Mouse (Mus musculus) activated CD4-positive, CD25-positive, alpha-beta regulatory T cell, adult 4 months (primary cell): ENCODE measurements around the gene Cdk2. TPM values are rescaled to one million over a fixed set of nuclear protein-coding genes. Genes with fewer than 3 reads are reported as not detected.

Experiments used
- ATAC-seq: one replicate; pipeline ENCODE4 v1.8.0; 2017
- polyA plus RNA-seq, 2 experiments: library from polyadenylated mRNA; unstranded; fragments of 100-300 nt; shearing (Covaris generic); gene quantifications; one replicate each; pipeline ENCODE4 v1.2.1; 2017

Gene Cdk2
- polyA plus RNA-seq, 2 experiments from 2014 or later, result 24.0 to 29.2 TPM

- no peak for ATAC-seq
Measured at GRCm38 (mm10) chr10:128702328-128703007, 2.4 kb downstream of the Cdk2 start.

DNA sequence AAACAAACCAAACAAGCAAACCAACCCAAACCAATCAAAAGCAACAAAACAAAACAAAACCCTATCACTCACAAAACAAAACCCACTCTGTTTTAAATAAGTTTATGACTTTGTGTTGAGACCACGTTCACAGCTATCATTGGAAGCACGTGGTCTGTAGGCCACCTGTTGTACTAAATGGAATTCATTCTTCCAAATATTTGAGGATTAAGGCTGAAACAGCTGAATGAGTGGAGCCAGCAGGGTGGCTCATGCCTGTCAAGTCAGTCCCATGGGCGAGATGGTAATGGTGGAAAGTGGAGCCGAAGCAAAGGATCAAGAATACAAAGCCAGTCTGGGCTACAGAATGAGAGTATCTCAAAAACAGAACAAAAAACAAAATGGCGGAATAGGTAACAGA, 4.1 kb downstream of the Cdk2 start:
- no peak for ATAC-seq

- no peak for ATAC-seq
Measured at GRCm38 (mm10) chr10:128699611-128700010, 5.2 kb downstream of the Cdk2 start.

DNA sequence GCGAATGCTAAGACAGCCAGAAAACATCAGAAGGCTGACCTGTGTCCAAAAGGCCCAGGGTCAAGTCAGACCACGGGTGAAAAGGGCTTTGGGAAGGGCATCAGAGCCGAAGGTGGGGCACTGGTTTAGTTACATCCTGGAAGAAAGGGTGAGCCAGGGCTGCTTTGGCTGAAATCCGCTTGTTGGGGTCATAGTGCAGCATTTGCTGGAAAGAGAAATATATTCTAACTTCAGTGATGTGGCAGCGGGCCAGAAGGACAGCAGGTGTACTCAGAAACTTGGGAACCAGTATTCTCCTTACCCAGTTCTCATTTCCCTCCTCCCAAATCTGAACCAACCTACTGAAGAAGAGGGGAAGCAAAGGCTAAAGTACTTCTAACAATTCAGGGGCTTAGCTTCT, 5.8 kb downstream of the Cdk2 start:
- ATAC-seq, result no peak

- ATAC-seq, result no peak
Measured at GRCm38 (mm10) chr10:128697072-128697725, 7.6 kb downstream of the Cdk2 start.

GRCm38 (mm10) chr10:128695992-128696807, 8.6 kb downstream of the Cdk2 start, which contains the start of gene Rab5b:
Rab5b (minus strand) TSS chr10:128696264.
- ATAC-seq, result peak; percentile 97

- no peak for ATAC-seq
Measured at GRCm38 (mm10) chr10:128695411-128695991, 9.3 kb downstream of the Cdk2 start.

DNA sequence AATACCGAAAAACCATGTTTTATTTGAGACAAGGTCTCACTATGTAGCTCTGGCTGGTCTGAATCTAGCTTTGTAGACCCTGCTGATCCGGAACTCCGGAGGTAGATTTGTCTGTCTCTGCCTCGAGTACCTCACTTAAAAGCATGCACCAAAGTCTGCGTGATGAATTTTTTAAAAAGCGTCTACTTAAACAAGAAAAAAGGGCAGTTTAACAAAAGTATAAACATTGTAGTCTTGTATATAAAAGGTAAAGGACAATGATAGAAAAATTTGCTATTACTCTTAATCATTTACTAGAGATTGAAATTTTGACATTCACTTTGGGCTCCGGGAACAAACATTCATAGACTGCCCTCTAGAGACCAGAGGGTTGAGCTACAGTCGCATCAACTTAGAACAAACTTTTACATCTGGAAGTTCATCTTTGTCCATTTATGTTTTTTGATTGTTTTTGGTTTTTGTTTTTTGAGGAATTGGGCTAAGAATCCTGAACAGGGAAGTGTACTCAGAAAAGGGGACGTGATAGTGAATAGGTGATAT, 30.3 kb downstream of the Cdk2 start:
- ATAC-seq, result peak; percentile 58

- peak; percentile 89 for ATAC-seq
Measured at GRCm38 (mm10) chr10:128673763-128674468, 30.9 kb downstream of the Cdk2 start, which contains the start of gene Suox. Suox (minus strand) TSS chr10:128674073.

GRCm38 (mm10) chr10:128671148-128671547, 33.7 kb downstream of the Cdk2 start:
- no peak for ATAC-seq

DNA sequence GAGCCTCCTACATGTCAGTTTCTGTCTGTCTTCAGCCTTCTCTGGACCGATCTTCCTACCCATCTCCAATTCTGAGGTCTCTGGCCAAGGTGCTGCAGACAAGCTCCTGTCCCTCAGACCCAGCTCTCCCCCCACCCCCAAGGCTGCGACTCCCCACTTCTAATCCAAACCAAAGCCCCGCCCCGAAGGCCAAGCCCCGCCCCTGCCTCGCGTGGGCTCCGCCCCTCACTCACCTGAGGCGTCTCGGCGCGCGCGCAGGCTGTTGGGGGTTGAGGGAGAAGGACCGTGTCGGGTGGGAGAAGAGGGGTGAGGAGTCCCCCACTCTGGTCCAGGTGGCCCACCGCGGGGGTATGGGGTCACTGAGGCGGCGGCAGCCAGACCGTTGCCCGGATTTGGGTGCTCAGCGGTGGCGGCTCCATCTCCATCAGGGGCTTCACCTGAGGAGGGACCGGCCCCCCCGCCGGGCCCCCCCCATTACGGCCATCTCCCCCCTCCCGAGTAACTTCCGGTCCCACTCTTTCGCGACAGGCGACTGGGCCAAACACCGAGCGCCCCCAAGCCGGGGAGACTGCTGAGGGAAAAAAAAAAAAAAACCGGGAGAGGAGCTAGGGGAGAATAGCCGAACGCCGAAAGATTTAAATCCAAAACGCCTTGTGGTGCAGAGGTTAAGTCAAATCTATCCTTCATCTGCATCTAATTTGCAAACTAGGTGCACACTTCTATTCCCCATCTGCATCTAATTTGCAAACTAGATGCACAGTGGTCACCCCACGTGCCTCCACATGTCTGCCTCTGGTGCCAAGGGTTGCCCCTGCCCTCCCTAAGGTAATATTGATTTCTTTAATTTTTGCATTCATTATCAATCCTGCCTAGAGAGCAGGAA, 35.8 kb downstream of the Cdk2 start:
- ATAC-seq, result no peak

GRCm38 (mm10) chr10:128665806-128666205, 39.0 kb downstream of the Cdk2 start:
- ATAC-seq, result no peak

DNA sequence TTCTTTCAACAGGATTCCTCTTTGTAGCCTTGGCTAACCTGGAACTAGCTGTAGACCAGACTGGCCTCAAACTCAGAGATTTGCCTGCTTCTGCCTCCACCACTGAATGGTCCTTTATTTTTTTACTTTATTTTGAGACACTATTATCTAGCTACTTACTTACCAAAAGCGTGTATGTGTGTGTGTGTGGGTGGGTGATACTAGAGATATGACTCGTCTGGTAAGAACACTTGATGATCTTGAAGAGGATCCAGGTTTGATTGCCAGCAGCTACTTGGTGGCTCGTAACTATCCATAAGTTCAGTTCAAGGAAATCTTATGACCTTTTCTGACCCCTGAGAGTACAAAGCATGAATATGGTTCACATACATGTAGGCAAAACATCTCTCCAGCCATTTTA, 39.5 kb downstream of the Cdk2 start:
- ATAC-seq, result no peak

DNA sequence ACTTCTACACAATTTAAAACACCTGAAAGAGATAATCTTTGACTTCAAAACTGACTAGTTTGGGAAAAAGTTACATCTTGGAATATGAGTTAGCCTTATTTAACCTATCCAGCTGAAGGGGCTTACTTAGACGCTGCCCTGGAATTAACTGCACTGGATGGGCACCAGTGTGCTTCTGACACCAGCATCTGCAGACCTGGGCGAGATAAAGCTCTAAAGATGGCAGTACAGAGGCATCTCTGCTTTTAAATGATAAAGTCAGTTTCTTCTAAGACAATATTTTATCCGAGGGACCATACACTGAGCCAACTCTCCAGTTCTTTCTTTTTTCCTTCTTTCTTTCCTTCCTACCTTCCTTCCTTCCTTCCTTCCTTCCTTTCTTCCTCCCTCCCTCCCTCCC, 40.0 kb downstream of the Cdk2 start:
- no peak for ATAC-seq

DNA sequence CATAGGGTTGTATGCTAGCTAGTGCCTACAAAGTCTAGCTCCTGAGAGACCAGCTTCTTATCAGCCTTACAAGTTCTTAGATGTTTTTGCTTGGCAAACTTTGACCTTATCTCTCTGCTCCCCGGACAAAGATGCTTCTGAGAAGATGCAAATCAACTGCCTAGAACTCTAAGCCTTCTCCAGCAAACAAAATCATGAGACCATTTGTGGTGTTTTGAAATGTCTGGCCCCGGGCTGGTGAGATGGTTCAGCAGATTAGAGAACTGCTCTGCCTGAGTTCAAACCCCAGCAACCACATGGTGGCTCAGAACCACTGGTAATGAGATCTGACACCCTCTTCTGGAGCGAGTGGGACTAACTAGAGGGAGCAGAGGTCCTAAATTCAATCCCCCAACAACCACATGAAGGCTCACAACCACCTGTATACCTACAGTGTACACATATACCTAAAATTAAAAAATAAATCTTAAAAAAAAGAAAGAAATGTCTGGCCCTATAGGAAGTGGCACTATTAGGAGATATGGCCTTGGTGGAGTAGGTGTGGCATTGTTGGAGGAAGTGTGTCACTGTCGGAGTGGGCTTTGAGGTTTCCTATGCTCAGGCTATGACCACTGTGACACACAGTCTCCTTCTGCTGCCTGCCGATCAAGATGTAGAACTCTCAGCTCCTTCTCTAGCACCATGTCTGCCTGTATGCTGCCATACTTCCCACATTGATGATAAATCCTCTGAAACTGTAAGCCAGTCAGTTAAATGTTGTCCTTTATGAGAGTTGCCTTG, 41.2 kb downstream of the Cdk2 start:
- peak; percentile 70 for ATAC-seq

- ATAC-seq, result no peak
Measured at GRCm38 (mm10) chr10:128662465-128662864, 42.4 kb downstream of the Cdk2 start.

DNA sequence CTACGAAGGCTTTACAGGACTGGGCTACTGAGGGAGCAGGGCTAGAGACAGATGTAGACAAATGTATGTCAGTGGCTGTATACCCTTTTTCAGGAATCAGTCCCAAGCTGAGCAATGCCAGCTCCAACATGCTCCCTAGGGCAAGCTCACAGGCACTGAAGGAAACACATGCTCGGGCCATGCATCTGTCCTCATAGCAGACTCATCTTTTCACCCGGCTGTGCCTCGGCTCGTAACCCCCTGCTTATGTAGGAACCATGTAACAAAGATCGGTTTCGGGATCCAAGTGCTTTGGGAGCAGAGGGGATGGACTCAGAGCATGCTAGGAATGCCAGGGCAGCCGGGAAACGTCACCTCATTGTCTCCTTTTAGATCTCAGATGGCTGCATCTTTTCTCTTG, 45.3 kb downstream of the Cdk2 start:
- no peak for ATAC-seq

DNA sequence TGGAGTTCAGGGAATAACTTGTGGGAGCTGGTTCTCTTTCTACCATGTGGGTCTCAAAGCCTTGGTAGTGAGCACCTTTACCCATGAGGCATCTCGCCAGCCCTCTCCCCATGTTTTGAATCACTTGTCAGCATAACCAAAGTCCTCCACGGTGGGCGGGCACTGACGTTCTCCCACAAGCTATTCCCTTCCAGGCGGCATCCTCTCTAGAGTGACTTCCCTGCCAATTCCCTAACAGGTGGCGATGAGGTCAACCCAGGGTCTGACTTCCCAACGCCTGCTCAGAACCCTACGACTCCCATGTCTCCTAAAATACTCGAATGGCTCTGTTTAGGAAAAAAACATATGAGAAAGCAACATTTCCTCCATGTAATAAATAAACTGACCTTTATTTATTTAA, 47.0 kb downstream of the Cdk2 start:
- no peak for ATAC-seq

DNA sequence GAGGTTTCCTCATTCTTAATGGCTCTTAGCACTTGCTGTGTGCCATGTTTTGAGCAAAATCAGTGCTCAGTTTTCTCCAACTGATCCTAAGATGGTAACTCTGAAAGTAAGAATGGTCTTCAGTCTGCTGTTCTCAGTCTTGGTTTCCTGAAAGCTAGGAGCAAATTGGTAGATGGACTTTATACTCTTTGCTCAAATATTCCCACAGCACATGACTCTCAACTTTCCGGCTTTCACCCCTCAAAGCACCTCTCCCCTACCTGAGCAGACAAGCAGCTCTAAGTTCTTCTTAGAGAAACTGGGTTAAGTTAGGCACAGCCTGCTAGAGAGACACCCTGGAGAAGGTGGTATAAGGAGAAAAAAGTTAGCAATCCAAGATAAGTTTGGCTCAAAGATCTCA, 48.1 kb downstream of the Cdk2 start:
- ATAC-seq, result no peak

GRCm38 (mm10) chr10:128655254-128655653, 49.6 kb downstream of the Cdk2 start:
- ATAC-seq, result no peak
